Mouse (Mus musculus): Measurements from ENCODE around the gene Nufip1. TPM values are rescaled to one million over a fixed set of nuclear protein-coding genes. Genes with fewer than 3 reads are reported as not detected.

Gene Nufip1
- total RNA-seq, 4 experiments from 2014 or later = 8.3 to 9.4 (median 8.8) TPM

DNA sequence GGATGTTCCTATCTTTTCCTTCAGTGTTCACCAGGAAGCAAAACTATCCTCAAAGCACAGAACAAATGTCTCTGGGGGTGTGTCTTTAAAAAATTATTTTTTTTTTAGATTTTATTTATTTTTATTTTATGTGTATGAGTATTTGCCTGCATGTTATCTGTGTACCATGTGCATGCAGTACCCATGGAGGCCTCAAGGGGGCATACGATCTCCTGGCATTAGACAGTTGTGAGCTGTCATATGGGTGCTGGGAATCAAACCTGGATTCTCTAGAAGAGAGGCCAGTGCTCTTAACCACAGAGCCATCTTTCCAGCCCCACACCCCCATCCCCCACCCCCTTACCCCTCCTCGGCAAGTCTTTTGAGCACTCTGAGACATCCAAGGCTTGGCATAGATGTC is 67.8 kb downstream of the Nufip1 start:
- DNase-seq (ENCODE audit: low spot score in 2 of 2) = no peak

DNA sequence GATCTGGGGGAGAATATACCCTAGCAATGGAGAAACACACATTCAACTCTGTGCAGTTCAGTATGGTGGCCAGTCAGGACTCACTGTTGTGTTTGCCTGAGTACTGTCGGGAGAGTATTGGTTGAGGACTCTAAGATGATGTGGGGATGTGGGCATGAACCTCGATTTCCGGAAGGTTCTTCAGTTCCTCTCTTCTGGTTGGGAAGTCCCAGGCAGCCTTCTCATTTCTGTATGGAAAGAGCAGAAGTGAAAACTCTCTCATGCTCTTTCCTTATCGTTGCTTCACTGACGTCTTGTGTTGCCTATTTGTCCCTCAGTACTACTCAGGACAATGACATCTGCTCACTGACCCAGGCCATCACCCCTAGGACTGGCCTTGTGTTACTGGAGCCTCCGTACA is 68.7 kb downstream of the Nufip1 start:
- no peak for DNase-seq (ENCODE audit: low spot score in 2 of 2)

DNA sequence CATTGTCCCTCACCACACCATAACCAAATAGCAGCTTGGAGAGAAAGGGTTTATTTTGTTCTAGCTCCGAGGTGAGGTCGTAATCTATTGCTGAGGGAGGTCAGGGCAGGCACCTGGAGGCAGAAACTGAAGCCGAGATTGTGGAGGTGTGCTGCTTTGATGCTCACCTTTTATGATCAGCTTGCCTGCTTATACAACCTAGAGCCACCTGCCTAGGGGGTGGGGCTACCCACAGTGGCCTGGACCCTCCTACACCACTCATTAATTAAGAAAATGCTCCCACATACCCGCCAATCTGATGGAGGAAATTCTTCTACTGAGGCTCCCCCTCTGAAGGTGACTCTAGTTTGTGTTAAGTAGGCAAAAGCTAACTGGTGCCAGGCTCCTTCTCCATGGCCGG is 74.7 kb downstream of the Nufip1 start:
- no peak for DNase-seq (ENCODE audit: low spot score in 2 of 2)

DNA sequence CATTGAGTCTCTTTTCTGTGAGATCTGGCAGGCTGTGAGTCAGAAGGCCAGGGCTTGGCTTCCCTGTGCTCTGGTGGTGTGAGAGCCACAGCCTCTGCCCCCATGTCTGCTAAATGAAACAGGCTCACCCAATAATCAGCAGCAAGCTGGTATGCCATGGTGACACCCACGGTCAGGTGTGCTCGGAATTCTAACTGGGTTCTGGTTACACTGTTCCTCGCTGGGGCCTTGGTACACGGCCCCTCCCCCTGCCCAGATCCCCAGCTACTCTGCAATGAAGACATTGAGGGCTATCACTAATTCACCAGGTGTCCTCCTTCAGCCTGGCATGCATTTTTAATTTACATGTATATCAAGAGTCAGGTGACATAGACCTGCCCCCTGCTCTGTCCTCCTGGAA is 75.6 kb downstream of the Nufip1 start:
- no peak for DNase-seq (ENCODE audit: low spot score in 2 of 2)

Other genes starting within 250 kb of the Nufip1 start
- 10 to 100 TPM; 43.2 to 58.2 (median 50.4) TPM for gene Kctd4, start 155.9 kb upstream of the Nufip1 start, total RNA-seq (2022)
- gene Gtf2f2, start 100.0 kb upstream of the Nufip1 start, total RNA-seq (2022) = 10 to 100 TPM; 16.4 to 22.7 (median 18.5) TPM
- gene Gpalpp1, start 131 bp upstream of the Nufip1 start, total RNA-seq (2022) = 10 to 100 TPM; 23.9 to 26.0 (median 24.8) TPM

All from layer of hippocampus, adult 8-10 months (tissue).